Mouse (Mus musculus) spleen, adult 18-20 months (tissue): ENCODE measurements around the gene Eef1a1.
"Not testable (repeated sequence)": the region's sequence is repeated elsewhere in the genome, so short reads cannot be mapped to it uniquely, and the experiment has no call there.

Source experiments
- DNase-seq, 2 experiments: peaks; one replicate each; pipeline ENCODE4 v3.0.0; 2022; ENCODE audit warnings: mixed read lengths in 2 of 2

The Eef1a1 gene

DNA sequence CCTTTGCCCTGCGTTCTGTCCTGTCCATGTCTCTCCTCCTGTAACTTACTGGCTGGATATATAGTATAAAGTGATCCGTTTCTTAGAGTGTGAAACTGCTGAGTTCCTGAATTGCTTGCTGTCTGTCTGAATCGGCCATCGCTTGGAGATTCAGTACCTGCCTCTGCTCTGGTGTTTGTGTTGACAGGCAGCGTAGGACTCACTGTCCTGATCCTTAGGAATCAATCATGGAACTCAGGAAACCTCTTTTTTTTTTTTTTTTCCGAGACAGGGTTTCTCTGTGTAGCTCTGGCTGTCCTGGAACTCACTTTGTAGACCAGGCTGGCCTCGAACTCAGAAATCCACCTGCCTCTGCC is 17.7 kb upstream of the Eef1a1 start:
- no peak for DNase-seq

- no peak for DNase-seq
These were observed 17.2 kb upstream of the Eef1a1 start for GRCm38 (mm10) chr9:78506002-78506721.

DNA sequence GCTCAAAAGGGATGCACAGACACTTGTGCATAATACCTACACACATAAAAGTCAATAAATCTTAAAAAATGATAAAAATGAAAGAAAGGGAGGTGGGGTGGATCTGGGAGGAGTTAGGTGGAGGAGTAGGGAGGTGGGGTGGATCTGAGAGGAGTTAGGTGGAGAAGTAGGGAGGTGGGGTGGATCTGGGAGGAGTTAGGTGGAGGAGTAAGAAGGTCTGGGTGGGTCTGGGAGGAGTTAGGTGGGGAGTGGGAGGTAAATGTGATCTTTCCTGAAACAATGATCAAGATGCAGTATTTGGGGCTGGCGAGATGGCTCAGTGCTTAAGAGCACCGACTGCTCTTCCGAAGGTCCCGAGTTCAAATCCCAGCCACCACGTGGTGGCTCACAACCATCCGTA is 16.3 kb upstream of the Eef1a1 start:
- no peak for DNase-seq

- no peak for DNase-seq
These were observed 15.7 kb upstream of the Eef1a1 start for GRCm38 (mm10) chr9:78504679-78505078.

- DNase-seq, result no peak
These were observed 15.2 kb upstream of the Eef1a1 start for GRCm38 (mm10) chr9:78504133-78504532.

DNA sequence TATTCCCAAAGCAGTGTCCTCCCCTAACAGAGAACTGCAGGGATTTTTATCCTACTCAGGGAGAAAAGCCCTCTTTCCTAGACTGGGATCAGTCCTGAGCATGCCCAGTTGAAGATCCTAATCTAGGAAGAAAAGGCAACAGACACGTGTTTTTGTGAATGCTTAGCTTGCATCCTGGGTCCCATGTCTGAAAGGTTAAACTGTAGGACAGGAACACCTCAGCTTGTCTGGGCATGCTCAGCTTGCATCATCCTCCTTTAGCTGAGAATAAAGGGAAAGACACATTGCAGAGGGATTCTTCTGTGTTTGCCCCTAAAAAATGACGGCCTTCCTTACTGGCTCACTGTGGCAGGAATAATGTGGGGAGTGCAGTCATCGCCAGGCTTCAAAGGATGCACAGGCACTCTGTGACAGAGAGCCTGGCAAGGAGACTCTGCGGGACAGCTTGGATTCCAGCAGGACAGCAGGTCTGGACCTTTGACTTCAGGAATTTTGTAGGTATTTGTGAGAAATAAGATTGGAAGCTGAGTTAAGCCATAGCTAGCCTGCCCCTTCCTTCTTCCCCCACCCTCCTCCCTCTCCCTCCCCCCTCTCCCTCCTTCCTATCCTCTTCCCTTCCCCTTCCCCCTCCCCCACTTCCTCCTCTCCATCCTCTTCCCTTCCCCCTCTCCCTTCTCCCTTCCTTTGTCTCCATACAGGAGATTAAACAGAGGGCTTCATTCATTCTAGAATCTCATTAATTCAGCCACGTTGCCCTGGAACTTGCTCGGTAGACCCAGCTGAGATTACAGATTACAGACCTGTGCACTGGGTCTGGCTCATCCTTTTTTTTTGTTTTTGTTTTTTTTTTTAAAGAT is 14.5 kb upstream of the Eef1a1 start:
- no peak for DNase-seq

DNA sequence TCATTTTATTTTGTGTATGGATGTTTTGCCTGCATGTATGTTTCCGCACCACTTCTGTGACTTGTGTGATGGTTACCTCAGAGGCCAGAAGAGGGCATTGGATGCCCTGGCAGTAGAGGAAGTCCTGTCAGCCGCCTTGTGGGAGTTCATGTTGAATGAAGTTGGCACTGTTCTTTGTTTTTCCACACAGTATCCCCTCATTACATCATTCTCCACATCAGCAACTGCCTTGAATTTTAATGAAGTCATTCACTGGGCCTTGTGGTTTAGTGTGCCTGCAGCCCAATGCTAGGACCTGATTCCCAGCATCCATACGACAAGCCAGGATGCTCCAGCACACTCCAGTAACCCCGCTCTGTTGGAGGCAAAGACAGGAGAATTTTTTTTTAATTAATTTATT is 12.3 kb upstream of the Eef1a1 start:
- no peak for DNase-seq

- no peak for DNase-seq
These were observed 11.4 kb upstream of the Eef1a1 start for GRCm38 (mm10) chr9:78500386-78500785.

GRCm38 (mm10) chr9:78493171-78493570 is 4.2 kb upstream of the Eef1a1 start:
- DNase-seq, result no peak

GRCm38 (mm10) chr9:78492254-78492653 is 3.3 kb upstream of the Eef1a1 start:
- DNase-seq, result no peak

DNA sequence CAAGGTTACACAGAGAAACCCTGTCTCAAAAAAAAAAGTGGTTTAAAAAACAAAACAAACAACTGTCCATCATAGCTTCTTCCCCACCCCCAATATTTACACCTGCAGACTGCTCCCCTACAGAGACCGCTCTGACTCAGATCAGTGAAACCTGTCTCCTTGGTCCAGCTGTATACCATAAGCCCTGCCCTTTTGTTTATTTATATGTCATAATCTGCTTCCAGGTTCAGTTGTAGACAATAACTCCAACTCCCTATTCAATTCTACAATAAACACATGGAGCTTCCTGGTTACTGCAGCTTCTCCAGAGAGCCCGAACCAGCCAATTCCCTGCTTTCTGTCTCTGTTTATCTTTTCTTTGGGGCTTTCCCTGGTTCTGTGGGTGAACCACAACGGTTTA is 2.2 kb upstream of the Eef1a1 start:
- no peak for DNase-seq

- DNase-seq, result not testable (repeated sequence)
These were observed 930 bp downstream of the Eef1a1 start for GRCm38 (mm10) chr9:78488021-78488420.

GRCm38 (mm10) chr9:78484660-78485059 is 4.3 kb downstream of the Eef1a1 start:
- no peak for DNase-seq

GRCm38 (mm10) chr9:78482386-78482785 is 6.6 kb downstream of the Eef1a1 start:
- DNase-seq, result no peak

DNA sequence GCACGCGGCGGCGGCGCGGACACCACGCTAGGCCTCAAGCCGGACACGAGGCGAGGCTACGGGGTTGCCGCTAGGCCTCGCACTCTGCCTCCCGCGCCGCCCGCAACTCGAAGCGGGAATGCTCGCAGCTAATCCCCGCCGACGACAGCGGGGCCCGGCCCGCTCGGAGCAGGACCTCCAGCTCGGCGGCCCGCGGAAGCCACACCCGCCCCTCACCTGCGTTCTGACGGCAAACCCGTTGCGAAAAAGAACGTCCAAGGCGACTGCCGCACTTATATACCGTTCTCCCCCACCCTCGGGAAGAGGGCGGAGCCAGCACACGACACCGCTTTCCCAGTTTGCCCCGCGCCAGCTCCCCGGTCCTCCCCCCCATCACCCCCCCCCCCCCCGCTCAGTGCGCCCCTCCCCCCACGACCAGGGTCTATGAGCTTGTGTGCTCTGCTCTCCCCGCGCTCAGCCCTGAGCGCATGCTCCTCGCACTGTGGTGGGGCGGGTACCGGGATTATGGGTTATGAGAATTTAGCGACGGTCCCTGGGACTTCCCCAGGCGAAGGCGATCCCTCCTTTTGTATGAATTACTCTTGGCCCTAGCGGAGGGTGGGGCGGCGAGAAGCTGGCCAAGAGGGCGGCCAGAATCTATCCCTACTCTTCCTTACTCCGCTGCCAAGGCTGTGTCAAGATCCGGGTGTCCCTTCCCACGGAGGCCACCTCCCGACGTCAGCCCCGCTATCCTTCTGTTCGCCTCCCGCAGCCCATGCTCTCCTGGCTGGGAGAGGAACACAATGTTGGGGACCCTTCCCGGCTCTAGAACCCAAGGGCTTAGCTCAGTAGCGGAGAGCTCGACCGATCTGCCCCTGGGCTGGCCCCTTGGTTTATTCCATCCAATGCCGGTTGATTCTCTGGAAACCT is 7.3 kb downstream of the Eef1a1 start:
- peak; percentile 91 to 95 for DNase-seq

DNA sequence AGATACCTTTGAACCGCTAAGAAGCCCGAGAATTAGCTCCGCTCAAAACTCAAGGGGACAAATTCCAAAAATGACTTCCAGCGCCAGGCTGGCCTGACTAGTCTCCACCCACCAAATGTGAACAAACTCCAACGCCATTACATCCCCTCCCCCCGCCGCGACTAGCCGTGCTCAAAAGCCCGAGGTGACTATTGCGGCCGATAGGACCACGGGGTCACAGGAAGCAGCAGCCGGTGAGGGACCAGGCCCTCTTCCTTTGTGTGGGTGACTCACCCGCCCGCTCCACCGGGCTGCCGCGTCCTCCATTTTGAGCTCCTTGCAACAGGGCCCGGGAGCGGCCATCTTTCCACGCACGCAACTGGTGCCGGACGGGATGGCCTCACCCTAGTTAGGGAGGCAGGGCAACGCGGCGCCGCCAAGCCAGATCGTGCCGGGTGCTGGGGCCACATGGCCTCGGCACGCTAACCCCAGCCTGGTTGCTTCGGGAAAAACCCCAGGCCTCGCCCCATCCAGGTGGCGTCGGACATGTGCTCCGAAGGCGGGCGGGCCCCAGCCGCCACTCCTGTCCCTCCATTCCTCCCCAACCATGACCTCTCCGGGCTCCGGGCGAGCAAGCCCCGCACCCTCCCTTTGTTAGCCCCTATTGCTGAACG is 8.1 kb downstream of the Eef1a1 start:
- peak; percentile 68 to 71 for DNase-seq

DNA sequence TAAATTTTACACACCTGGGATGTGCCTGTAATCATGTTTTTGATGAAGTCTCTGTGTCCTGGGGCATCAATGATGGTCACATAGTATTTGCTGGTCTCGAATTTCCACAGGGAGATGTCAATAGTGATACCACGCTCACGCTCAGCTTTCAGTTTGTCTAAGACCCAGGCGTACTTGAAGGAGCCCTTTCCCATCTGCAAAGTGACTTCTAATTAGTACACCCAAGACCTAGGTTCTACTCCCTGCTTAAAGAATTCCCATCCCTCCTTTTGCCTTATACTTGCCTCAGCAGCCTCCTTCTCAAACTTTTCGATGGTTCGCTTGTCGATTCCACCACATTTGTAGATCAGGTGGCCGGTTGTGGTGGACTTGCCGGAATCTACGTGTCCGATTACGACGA is 8.7 kb downstream of the Eef1a1 start:
- not testable (repeated sequence) for DNase-seq

DNA sequence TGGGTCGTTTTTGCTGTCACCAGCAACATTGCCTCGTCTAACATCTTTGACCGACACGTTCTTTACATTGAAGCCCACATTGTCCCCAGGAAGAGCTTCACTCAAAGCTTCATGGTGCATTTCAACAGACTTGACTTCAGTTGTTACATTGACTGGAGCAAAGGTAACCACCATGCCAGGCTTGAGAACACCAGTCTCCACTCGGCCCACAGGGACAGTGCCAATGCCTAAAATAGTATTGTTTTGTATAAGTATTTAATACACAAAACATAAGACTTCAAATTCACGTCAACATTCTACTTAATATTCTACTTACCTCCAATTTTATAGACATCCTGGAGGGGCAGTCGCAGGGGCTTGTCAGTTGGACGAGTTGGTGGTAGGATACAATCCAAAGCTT is 9.6 kb downstream of the Eef1a1 start:
- not testable (repeated sequence) for DNase-seq

DNA sequence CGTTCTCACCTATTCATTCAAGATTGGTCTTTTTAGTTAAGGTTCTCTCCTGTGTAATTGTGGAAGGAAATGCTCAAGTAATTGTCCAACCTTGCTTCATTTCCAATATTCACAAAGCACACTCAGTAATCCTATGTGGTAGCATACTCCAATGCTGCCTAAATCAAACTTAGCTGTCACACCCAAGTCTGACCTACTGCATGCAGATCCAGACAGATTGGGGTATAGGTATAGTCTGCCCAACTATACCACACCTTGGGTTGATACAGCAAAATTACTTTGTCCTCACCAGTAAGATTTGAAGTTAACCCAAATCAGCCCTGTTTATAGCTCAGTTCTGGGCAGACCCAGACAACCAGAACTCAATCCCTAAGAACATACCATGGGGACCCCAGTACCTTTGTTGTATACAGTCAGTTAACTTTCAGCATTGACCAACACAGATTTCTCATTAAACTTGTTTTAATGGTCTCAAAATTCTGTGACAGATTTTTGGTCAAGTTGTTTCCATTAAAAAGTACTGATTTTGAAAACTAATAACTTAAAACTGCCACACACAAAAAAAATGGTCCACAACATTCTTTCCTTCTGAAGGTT is 10.8 kb downstream of the Eef1a1 start:
- not testable (repeated sequence) for DNase-seq

DNA sequence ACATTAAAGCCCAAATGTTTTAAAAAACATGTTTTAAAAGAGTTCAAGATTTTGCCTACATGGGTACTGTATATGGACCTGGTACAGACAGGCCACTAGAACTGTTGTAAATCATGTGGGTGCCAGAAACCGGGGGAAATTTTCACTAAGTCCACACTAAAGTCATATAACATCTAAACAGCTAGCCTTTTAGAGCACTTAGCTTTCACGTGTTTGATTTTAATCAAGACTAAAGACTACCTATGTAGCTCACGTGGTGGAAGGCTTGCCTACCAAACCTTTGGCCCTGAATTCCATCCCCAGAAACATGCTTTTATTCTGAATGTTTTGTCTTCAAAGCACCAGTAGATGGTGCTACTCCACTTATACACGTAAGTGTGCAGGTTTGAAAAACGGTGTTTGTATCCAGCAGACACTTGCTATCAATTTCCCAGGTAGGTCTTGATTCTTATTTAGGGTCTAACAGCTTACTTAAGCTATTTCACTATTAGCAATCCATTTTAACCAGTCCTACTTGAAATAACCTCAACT is 11.9 kb downstream of the Eef1a1 start:
- no peak for DNase-seq

DNA sequence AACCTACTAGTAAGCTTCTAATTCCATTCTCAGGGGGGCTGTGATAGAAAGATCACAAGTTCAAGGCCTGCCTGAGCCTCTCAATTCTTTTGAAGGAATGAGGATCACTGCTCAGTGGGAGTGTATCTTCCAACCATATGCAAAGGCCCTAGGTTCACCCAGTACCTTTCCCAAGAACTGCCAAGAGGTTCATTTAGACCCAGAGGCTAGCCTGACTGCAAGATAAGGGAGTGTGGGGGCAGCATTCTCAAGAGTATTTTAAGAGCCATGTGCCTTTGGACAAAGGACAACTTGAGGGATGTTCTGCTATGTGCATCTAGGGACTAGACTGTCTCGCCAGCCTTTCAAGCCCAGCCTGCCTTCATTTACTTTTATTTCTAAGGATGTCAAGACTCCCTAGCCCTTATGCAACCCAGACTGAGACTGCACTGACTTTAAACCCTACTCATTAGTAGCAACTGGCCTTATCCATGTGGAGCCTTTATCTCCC is 12.4 kb downstream of the Eef1a1 start:
- DNase-seq, result no peak

DNA sequence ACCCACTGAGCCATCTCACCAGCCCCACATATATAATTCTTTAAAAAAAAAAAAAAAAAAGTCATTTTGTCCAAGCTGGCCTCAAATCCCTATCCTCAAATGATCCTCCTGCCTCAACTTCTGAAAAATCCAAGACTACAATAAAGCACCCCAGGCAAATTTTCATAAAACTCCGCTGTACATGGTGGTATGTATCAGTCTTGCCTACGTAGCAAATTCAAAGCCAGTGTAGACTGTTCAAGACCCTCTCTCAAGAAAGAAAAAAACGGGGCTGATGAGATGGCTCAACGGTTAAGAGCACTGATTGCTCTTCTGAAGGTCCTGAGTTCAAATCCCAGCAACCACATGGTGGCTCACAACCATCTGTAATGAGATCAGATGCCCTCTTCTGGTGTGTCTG is 13.1 kb downstream of the Eef1a1 start:
- DNase-seq, result no peak
